Mouse (Mus musculus) kidney, postnatal 4 days (tissue): ENCODE measurements around the gene Gars.

Experiments
- DNase-seq, 2 experiments: peaks; one replicate each; pipeline ENCODE4 v3.0.0; 2021; ENCODE audit warnings: mixed read lengths in 2 of 2

The Gars gene

GRCm38 (mm10) chr6:55038671-55039445 is 1.1 kb downstream of the Gars start:
- DNase-seq, result peak; percentile 10 to 42

DNA sequence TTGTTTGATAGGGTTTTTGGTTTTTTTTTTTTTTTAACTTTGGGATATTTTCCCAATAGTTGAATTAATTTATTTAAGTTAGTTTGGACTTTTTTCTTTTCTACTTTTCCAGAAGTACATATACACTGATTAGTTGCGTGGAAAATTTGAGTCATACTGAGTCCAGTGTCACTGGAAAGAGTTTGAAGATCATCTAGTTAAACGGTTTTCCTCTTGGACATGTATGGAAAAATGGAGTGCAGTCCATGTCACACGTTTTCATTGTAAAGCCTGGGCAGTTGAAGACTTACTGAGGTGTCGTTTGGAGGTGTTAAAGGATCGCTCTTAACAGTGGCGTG is 1.6 kb downstream of the Gars start:
- no peak for DNase-seq

DNA sequence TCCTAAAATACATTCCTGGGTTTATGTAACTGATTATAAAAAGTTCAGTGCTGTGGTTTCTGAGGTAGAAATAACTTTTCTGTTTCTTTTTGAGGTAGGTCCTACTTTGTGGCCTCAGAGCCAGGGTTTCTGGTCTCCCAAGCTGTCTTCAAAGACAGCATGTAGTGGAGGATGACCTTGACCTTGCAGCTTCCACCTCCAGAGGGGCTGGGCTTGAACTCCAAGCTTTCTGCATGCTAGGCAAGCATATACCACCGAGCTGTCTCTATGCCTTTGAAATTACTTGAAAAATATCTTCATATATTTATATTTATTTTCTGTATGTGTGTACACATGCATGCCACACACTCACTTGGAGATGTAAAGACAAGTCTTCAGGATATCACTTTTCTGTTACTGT is 2.2 kb downstream of the Gars start:
- DNase-seq, result no peak

DNA sequence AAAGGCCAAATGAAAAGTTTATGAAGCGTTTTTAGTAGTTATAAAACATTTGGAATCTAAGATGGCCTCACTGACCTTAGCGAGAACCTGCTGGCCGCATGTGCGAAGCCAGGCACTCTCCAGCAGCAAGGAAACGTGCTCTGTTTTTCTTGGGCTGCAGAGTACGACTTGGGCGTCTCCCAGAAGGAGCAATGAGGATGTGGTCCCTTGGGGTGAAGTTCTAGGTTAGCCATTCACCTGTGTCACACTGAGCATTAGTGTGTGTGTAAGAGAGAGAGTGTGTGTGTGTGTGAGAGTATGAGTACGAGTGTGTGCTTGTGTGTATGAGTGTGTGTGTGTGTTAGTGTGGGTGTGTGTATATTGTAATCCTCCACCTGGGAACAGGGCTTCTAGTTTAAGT is 5.4 kb downstream of the Gars start:
- DNase-seq, result peak in 1 of 2 experiments; percentile 14

DNA sequence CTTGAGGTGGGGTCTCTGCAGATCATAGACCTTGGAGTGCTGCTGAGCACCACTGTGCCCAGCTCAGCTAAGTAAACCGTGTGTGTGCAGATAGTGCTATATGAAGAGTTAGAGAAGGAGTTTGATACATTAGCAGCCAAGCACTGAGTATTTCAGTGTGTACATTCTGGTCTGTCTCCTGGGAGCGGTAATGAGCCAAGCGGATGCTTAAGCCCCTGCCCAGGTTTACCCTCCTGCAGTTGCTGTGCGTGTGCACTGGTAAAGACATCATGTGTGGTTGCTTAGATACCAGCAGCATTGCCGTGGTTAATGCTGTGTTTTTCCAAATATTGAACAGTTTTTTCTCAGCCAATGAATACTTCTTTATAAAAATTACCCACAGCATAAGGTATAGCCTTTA is 6.7 kb downstream of the Gars start:
- DNase-seq, result no peak

DNA sequence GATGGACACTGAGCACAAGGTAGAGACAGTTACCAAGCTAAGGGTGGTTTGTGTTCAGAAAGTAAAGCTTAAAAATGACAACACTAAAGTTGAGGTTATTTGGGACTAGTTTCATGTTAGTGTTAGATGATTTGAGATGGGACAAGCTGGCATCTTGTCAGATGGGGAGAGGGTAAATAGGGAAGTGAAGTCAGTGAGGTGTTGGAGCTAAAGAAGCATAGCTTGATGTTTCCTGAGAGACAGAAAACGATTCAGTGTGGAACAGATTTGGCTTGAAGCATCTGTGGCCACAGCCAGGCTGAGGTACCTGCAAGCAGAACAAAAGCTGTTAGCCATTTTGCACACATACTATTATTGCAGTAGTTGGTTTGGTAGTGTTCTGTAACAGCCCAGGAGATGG is 7.5 kb downstream of the Gars start:
- DNase-seq, result no peak

DNA sequence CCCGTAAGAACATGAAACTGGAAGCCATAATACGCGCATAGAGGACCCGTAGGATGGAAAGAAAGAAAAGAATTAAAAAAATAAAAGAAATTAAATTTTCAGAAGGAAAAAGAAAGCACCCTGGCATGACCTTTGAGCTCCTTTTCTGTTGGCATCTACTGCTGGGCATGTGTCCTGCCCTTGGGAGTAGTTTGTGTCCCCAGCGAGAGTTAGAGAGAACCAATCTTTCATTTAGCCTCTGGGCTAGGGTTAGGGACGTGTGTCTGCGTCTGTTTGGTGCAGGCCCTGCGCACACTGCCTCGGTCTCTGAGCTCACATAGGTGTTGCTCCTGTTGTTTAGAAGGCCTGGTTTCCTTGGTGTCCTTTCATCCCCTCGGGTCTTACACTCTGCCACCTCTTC is 11.4 kb downstream of the Gars start:
- no peak for DNase-seq

DNA sequence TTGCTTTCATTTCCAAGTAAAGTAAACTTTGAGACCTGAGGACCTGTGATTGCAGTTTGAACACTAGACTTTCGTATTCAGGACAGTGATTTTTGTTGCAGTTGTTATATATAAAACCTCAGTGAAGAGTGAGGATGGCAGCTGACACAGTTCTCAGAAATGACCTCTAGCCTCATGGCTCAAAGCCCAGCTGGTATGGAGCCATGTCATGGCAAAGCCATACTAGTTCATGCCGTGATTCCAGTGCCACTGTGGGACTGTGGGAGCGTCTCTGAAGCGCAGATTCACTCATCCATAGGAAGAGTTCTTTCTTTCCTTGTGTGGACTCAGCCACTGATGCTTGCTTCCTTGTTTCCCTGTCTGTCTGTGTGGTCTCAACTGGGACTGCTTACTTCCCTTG is 16.7 kb downstream of the Gars start:
- no peak for DNase-seq

DNA sequence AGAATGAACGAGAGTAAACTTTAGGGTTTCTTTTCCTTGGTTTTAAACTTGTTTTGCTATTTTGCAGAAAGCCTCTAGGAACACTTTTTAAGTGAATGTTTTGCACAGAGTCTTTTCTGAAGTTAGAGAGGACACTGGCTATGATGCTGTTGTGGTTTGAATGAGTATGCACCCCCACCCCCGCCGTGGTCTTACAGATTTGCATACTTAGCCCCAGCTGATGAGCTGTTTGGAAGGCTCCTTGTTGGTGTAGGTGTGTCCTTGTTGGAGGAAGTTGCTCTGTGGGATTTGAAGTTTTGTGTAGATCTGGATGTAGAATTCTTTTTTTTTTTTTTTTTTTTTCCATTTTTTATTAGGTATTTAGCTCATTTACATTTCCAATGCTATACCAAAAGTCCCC is 19.6 kb downstream of the Gars start:
- DNase-seq, result no peak

- DNase-seq, result no peak
Observed at GRCm38 (mm10) chr6:55060241-55060825, 22.5 kb downstream of the Gars start.

DNA sequence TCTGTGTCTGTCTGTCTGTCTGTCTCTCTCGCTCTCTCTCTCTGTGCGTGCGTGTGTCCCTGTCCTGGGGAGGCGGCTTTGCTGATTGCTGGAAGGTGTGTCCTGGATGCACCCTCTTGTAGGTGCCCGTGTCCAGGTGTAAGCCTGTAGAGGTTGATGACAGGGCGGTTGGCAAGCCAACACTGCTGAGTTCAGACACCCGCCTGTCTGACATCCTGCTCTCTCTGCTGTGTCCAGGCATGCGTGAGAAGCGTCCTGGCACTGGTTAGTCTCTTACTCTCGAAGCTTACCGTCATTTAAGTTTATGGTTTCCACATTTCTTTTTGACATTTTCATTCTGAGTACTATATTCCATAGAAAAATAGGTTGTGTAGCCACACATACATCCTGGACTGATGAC is 23.5 kb downstream of the Gars start:
- no peak for DNase-seq

- DNase-seq, result no peak
Observed at GRCm38 (mm10) chr6:55062200-55062599, 24.4 kb downstream of the Gars start.

DNA sequence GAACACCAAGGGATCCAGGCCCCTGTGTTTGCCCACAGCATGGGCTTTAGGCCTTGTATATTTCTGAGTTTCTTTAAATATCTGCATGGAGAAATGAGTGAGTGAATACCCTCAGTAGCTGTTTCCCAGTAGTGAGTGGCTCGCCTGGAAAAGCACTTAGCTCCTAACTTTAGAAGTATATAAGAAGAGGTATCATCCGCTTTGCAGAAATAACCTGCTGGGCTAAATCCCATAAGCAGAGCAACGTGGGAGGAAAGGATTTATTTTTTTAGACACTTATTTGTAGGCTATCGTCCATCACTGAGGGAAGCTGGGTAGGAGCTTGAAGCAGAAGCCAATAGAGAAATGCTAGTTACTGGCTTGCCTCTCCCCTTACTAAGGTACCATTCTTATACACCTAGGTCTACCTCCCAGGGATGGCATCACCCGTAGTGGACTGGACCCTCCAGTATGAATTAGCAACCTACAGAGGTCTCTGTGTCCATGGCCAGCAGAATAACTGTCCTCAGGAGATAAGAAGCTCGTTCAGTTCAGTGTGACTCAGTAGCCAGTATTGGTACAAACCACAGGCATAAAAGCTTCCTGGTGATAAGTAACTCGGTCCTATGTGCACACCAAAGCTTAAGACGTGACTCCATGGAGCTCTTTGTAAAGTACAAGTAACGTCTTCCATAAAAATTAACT is 26.1 kb downstream of the Gars start:
- no peak for DNase-seq

GRCm38 (mm10) chr6:55064477-55064827 is 26.6 kb downstream of the Gars start:
- DNase-seq, result no peak

DNA sequence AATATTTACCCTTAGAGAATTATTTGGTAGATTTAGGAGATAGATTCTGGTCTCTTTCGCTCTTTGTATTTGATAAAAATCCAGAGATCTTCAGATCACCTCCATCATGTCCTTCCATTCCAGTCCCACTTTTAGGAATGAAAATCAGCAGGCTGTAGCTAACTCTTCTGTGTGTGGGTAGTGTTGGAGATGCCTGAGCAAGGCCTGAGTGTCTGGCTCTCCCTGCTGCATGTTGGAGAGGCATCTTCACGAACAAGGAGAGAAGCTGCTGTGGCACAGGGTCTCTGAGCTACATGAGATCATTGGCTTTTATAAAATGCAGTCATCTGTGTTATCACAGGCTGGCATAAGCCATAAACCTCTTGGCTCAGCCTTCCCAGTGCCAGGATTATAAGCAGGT is 28.1 kb downstream of the Gars start:
- no peak for DNase-seq

DNA sequence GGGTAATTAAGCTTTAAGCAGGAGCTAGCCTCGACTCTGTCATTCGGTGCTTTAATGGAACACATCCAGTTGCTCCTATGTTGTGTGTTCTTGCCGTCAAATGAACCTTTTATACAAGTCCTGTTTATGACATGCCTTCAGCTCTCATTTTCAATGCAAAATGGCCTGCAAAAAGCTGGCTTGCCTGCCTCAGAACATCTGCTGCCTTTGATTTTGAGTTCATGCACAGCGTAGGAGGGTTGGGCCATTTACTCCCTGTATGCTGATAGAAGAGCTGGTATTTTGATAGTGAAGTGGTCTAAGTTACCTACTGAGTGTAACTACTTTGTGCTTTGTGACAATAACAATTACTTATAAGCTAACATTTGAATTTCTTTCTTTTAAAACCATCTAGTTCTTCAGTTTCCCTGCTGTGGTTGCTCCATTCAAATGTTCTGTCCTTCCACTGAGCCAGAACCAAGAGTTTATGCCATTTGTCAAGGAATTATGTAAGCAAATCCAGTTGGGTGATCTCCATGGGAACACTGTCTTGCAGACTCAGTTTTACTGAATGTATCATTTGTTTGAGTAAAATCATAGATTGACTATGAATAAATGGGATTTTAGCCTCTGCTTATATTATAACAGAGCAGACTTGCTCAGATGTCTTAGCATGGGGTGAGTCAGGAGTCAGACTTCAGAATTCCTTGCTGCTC is 38.9 kb downstream of the Gars start:
- DNase-seq, result no peak

DNA sequence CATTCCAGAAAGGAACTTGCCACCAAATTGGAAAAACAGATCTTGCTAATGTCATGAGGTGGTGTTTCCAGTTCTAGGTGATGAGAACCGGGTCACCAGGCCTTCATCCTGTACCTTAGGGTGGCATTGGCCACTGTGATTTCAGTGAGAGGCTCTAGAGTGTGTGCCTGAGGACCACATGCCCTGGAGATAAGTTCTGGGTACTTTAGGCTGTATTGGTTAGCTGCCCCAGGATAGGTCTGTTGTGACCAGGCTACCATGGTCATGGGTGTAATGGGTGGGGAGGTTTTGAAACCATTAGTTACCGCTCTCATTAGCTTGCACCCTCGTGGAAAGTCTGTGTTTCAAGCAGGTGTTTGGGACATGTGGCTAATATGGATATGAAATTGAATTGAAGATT is 43.6 kb downstream of the Gars start:
- DNase-seq, result no peak

- no peak for DNase-seq
Observed at GRCm38 (mm10) chr6:55082261-55083051, 44.6 kb downstream of the Gars start.

- DNase-seq, result no peak
Observed at GRCm38 (mm10) chr6:55087355-55087754, 49.5 kb downstream of the Gars start.

DNA sequence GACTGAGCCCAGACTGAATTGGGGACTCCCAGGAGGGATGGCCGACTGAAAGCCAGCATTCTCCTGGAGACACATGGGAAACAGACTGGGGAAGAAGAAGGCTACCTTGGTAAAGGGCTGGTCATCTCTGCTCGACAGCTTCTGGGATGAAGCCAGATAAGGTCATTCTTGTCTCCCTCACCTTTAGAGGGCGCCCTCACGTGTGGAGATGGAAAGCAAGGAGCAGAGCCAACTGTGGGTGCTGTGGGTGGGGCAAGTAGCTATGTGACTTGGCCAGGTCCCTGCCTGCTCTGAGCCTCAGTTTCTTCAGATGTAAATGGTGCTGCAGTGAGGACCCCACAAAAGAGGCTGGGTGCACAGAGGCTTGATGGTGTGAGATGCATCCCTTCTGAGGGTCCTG is 52.8 kb downstream of the Gars start:
- peak in 1 of 2 experiments; percentile 21 for DNase-seq

- DNase-seq, result no peak
Observed at GRCm38 (mm10) chr6:55091396-55091795, 53.6 kb downstream of the Gars start.

- peak in 1 of 2 experiments; percentile 16 for DNase-seq
Observed at GRCm38 (mm10) chr6:55093431-55094146, 55.8 kb downstream of the Gars start.
